Mouse (Mus musculus) retina, postnatal 7 days (tissue): ENCODE results near the gene Olfr1406.
"Not testable (repeated sequence)": the region's sequence is repeated elsewhere in the genome, so short reads cannot be mapped to it uniquely, and the experiment has no call there.

Experiments used
- DNase-seq: peaks from one replicate; pipeline ENCODE4 v3.0.0-alpha.2; 2012; ENCODE audit warnings: low read depth, low spot score

Gene Olfr1406

GRCm38 (mm10) chr1:173190540-173190939 is at the start of gene Olfr1406:
Olfr1406 (minus strand) TSS chr1:173190640.
- no peak for DNase-seq

DNA sequence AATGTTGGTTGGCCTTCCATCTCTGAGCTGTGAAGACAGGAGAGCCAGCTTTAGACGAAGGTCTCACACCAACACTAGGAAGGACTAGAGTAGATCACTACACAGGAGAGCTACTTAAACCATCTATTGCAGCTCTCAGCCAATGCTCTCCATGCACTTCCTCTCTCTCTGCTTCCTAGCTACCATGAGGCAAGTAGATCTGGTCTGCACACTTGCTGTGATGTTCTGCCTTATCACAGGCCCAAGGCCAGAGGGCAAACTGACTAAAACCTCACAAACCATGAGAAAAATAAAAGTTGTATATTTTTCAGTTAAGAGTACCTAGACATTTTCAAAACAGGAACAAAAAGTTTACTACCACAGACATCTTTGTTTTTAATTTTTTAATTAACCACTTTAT is 46.6 kb upstream of the Olfr1406 start:
- not testable (repeated sequence) for DNase-seq

GRCm38 (mm10) chr1:173227081-173227480 is 36.6 kb upstream of the Olfr1406 start, which contains the start of gene Fcer1a:
Fcer1a (minus strand) TSS chr1:173227214.
- no peak for DNase-seq

DNA sequence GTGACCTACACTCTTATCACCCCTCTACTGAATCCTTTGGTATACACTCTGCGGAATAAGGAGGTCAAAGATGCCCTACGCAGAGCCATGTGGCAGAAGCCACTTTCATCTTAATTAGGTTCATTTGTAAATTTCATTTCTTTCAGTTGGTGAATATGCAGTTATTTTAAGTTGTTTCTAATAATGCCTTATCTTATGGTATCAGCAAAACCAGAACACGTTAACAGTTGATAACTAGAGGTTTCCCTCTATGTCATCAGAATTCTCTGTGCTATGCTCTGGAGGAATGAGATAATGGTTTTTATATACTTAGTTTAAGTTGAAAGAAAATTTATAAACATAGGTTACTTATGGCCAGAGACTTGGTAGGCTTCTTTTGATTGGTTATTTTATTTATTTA is 26.0 kb upstream of the Olfr1406 start:
- DNase-seq = no peak

- DNase-seq = no peak
Measured at GRCm38 (mm10) chr1:173212092-173212491, 21.7 kb upstream of the Olfr1406 start, which contains the start of gene Olfr1404. Olfr1404 (plus strand) TSS chr1:173212392.

- DNase-seq = no peak
Measured at GRCm38 (mm10) chr1:173197508-173197907, 7.1 kb upstream of the Olfr1406 start, which contains the start of gene Olfr218. Olfr218 (plus strand) TSS chr1:173197808.

- DNase-seq = no peak
Measured at GRCm38 (mm10) chr1:173196359-173196758, 5.9 kb upstream of the Olfr1406 start.

DNA sequence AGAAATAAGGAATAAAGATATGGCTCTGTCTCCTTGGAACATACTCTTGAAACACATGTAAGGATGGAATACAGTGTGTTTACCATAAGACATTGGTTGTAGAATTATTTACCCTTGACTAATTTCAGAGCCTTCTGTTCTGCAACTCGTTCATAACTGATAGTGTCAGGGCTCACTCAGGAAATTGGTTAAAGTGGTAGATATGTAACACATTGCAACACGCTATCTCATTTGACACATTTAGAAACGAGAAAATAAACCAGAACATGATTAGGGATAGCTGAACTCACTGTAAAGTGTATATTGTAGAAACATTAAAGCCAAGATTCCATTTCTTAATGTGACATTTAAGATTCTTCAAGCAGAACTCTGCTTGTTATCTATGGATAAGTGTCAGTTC is 1.6 kb upstream of the Olfr1406 start:
- no peak for DNase-seq

DNA sequence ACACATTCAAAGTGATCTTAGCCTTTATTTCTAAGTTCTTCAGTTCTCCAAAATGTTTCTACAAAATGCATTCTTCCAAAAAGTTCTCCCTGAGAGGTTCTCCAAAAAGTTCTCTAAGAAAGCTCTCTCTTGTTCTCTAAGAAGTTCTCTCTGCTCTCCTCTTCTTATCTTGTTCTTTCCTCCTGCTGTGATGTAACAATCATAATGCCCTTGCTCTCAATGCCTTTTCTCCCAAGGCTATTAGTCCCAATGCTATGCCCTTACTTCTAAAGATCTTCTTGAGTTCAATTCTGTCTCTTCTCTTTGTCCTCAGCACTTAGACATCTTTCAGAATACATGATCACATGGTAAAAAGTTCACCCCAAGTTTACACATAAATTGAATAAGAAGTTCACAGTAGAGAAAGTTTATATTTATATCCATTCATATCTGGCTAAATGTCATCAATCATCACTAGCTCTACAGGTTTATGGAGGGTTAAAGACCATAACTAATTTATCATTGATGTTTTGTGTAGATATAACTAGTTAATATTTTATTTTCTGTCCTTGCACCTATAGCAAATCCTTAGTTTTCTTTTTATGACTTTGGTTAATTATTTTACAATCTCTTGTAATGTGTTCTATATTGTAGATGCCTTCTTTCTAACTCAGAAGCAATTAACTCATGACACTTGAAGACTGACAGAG is 16.1 kb downstream of the Olfr1406 start:
- no peak for DNase-seq

- no peak for DNase-seq
Measured at GRCm38 (mm10) chr1:173137274-173137673, 53.2 kb downstream of the Olfr1406 start, which contains the start of gene Olfr1408. Olfr1408 (minus strand) TSS chr1:173137374.
